Mouse (Mus musculus) CH12.LX (cell line): ENCODE measurements at regions not wholly inside any gene's neighbourhood (a gene's known extent, or its start where the extent isn't known, plus 50 kb on each side); places are given as distances from the start of the nearest gene placed in this dataset.

Experiments
- DNase-seq: peaks from one replicate; pipeline ENCODE4 v3.0.0-alpha.2; 2013; ENCODE audit errors: extremely low read depth
- H3K27ac ChIP-seq: 2 replicates; pipeline ENCODE4 v1.5.1; 2012; ENCODE audit warnings: low read depth, mild to moderate bottlenecking, control low read depth, moderate library complexity; ENCODE audit not compliant: insufficient read depth
- H3K27me3 ChIP-seq: replicated peaks from 2 replicates; pipeline ENCODE3; 2012; ENCODE audit warnings: inconsistent platforms
- H3K36me3 ChIP-seq, 2 experiments: replicated peaks in 1 of 2; 2 replicates each; pipeline versions ENCODE3 to v1.6.1; 2012; ENCODE audit warnings: inconsistent platforms in 1 of 2, low read length in 1 of 2, mild to moderate bottlenecking in 1 of 2, mixed read lengths in 1 of 2, moderate library complexity in 1 of 2; ENCODE audit not compliant: control insufficient read depth in 1 of 2, insufficient read depth in 1 of 2
- H3K4me1 ChIP-seq, 2 experiments: 2 replicates each; pipeline ENCODE4 v1.6.1; 2012; ENCODE audit warnings: inconsistent platforms in 1 of 2, moderate library complexity in 1 of 2; ENCODE audit not compliant: insufficient read depth in 2 of 2, control insufficient read depth in 1 of 2
- H3K4me2 ChIP-seq: 2 replicates; pipeline ENCODE4 v1.6.1; 2012; ENCODE audit warnings: low read depth, mild to moderate bottlenecking, control low read depth; ENCODE audit not compliant: poor library complexity, insufficient read depth, severe bottlenecking
- H3K4me3 ChIP-seq, 3 experiments: fragments of 150-350 bp in 1 of 3; sonication (generic) in 1 of 3; replicated peaks in 1 of 3; 2 replicates each; pipeline versions ENCODE3 to v1.5.1; 2011 to 2012; ENCODE audit warnings: low read depth in 2 of 3, low read length in 2 of 3, mild to moderate bottlenecking in 2 of 3, moderate library complexity in 2 of 3, control low read depth in 1 of 3, improper control_type of control experiment in 1 of 3, inconsistent platforms in 1 of 3, mixed read lengths in 1 of 3; ENCODE audit not compliant: poor library complexity in 1 of 3
- H3K79me2 ChIP-seq: replicated peaks from 2 replicates; pipeline ENCODE4 v1.6.1; 2012; ENCODE audit warnings: mild to moderate bottlenecking, moderate library complexity; ENCODE audit not compliant: control insufficient read depth, poor library complexity, insufficient read depth, severe bottlenecking; ENCODE audit errors: extremely low read depth
- H3K9ac ChIP-seq: 2 replicates; pipeline ENCODE4 v1.6.1; 2012; ENCODE audit warnings: low read depth, mild to moderate bottlenecking, control low read depth, moderate library complexity; ENCODE audit not compliant: insufficient read depth
- H3K9me3 ChIP-seq: replicated peaks from 2 replicates; pipeline ENCODE3; 2012; ENCODE audit warnings: low read length, inconsistent platforms, mixed read lengths
- CHD2 ChIP-seq: IDR thresholded peaks from 2 replicates; pipeline ENCODE4 v1.6.1; 2011; ENCODE audit warnings: low read length, improper control_type of control experiment
- EP300 ChIP-seq: IDR thresholded peaks from 2 replicates; pipeline ENCODE4 v1.6.1; 2011; ENCODE audit warnings: low read length, improper control_type of control experiment
- IRF4 ChIP-seq: IDR thresholded peaks from 2 replicates; pipeline ENCODE4 v1.6.1; 2014; ENCODE audit warnings: low read depth, mild to moderate bottlenecking, inconsistent platforms, low read length, improper control_type of control experiment
- JUN ChIP-seq: IDR thresholded peaks from 2 replicates; pipeline ENCODE4 v1.6.1; 2011; ENCODE audit warnings: low read depth, mild to moderate bottlenecking, low read length, improper control_type of control experiment, moderate library complexity; ENCODE audit not compliant: insufficient read depth
- JUND ChIP-seq: conservative IDR thresholded peaks from 2 replicates; pipeline ENCODE4 v1.6.1; 2011; ENCODE audit warnings: low read depth, low read length, improper control_type of control experiment
- MAFK ChIP-seq: IDR thresholded peaks from 2 replicates; pipeline ENCODE4 v1.6.1; 2011; ENCODE audit warnings: low read length, improper control_type of control experiment; ENCODE audit not compliant: insufficient replicate concordance
- NELFE ChIP-seq: IDR thresholded peaks from 2 replicates; pipeline ENCODE4 v1.6.1; 2011; ENCODE audit warnings: low read depth, low read length, improper control_type of control experiment
- POLR2A ChIP-seq: IDR thresholded peaks from 2 replicates; pipeline ENCODE4 v1.6.1; 2011; ENCODE audit warnings: low read depth, mild to moderate bottlenecking, improper control_type of control experiment, low read length
- RCOR1 ChIP-seq: conservative IDR thresholded peaks from 2 replicates; pipeline ENCODE4 v1.6.1; 2012; ENCODE audit warnings: low read depth, mild to moderate bottlenecking, inconsistent platforms, low read length, improper control_type of control experiment
- SIN3A ChIP-seq: IDR thresholded peaks from 2 replicates; pipeline ENCODE4 v1.6.1; 2012; ENCODE audit warnings: low read length, improper control_type of control experiment, inconsistent platforms
- TCF12 ChIP-seq: IDR thresholded peaks from 2 replicates; pipeline ENCODE4 v1.6.1; 2014; ENCODE audit warnings: low read depth, mild to moderate bottlenecking, inconsistent platforms, low read length, improper control_type of control experiment
- UBTF ChIP-seq: IDR thresholded peaks from 2 replicates; pipeline ENCODE4 v1.6.1; 2012; ENCODE audit warnings: low read depth, mild to moderate bottlenecking, inconsistent platforms, low read length, improper control_type of control experiment, moderate library complexity
- ZKSCAN1 ChIP-seq: IDR thresholded peaks from 2 replicates; pipeline ENCODE4 v1.6.1; 2012; ENCODE audit warnings: low read depth, inconsistent platforms, low read length, improper control_type of control experiment, borderline replicate concordance
- ZNF384 ChIP-seq: IDR thresholded peaks from 2 replicates; pipeline ENCODE4 v1.6.1; 2012; ENCODE audit warnings: low read depth, low read length, improper control_type of control experiment, inconsistent platforms
- dilution Hi-C: fragments of 300-500 bp; cut with MboI; formaldehyde crosslinking; loops from 2 replicates; pipeline ENCODE4 v1.14.3; 2020; ENCODE audit warnings: low sequenced_read_pairs; ENCODE audit not compliant: extremely low pct_unique_long_range_greater_than_20kb, extremely low pct_ligation_motif_present
- in situ Hi-C: fragments of 300-500 bp; cut with MboI; formaldehyde crosslinking; loops from 3 replicates; pipeline ENCODE4 v1.14.3; 2019; ENCODE audit warnings: low sequenced_read_pairs, low pct_ligation_motif_present, low pct_unique_long_range_greater_than_20kb, mixed read lengths

- Histone ChIP-seq H3K27ac (no peak overlapping the region), H3K79me2 (no peaks in the 10 kb centered on the region), H3K9ac (no peak overlapping the region), H3K36me3 (no peaks in the 10 kb centered on the region), H3K4me1 (no peaks in the 10 kb centered on the region), H3K4me3 (no peak overlapping the region), H3K4me2 (no peak overlapping the region), H3K27me3 (peaks cover 41% of the 10 kb centered on the region), H3K9me3 (no peaks in the 10 kb centered on the region)
- no peak for DNase-seq
- dilution Hi-C loops (no loop called here), in situ Hi-C loops (no loop called here)
- no peak for TF ChIP-seq NELFE
- no peak for TF ChIP-seq TCF12
Measured at GRCm38 (mm10) chr6:31821621-31822020, 228.4 kb upstream of the 1700012A03Rik start.

GRCm38 (mm10) chr6:31817640-31818039, 232.4 kb upstream of the 1700012A03Rik start:
- Histone ChIP-seq H3K9me3 (no peaks in the 10 kb centered on the region), H3K4me3 (no peak overlapping the region), H3K27ac (no peak overlapping the region), H3K4me2 (no peak overlapping the region), H3K79me2 (no peaks in the 10 kb centered on the region), H3K36me3 (no peaks in the 10 kb centered on the region), H3K9ac (no peak overlapping the region), H3K4me1 (no peaks in the 10 kb centered on the region), H3K27me3 (peaks cover 18% of the 10 kb centered on the region)
- dilution Hi-C loops: no loop called here
- no peak for DNase-seq
- TF ChIP-seq JUN: no peak
- TF ChIP-seq UBTF: no peak
- TF ChIP-seq IRF4: no peak
- no peak for TF ChIP-seq ZNF384
- TF ChIP-seq NELFE: no peak
- no peak; the same call in 1 of the 2 replicates for TF ChIP-seq EP300
- peak; percentile 100 for TF ChIP-seq MAFK
- TF ChIP-seq POLR2A: no peak
- in situ Hi-C loops: no loop called here

GRCm38 (mm10) chr6:31811890-31812289, 238.2 kb upstream of the 1700012A03Rik start:
- DNase-seq: no peak
- Histone ChIP-seq H3K9me3 (no peaks in the 10 kb centered on the region), H3K79me2 (no peaks in the 10 kb centered on the region), H3K4me2 (no peak overlapping the region), H3K36me3 (no peaks in the 10 kb centered on the region), H3K27ac (no peak overlapping the region), H3K9ac (no peak overlapping the region), H3K4me1 (no peaks in the 10 kb centered on the region), H3K27me3 (peaks cover 47% of the 10 kb centered on the region), H3K4me3 (no peak overlapping the region)
- dilution Hi-C loops (no loop called here), in situ Hi-C loops (no loop called here)
- no peak for TF ChIP-seq EP300
- no peak for TF ChIP-seq POLR2A
- TF ChIP-seq RCOR1: no peak
- TF ChIP-seq ZKSCAN1: no peak
- no peak for TF ChIP-seq CHD2
- TF ChIP-seq JUND: no peak
- no peak for TF ChIP-seq UBTF
- no peak for TF ChIP-seq SIN3A
